Mouse (Mus musculus) intestine, embryonic 16.5 days (tissue): ENCODE measurements around the gene Trim44. TPM values are rescaled to one million over a fixed set of nuclear protein-coding genes. Genes with fewer than 3 reads are reported as not detected.
A peak's percentile ranks its signal among the peaks of the same experiment; 100 is the strongest.

Experiments
- ATAC-seq: fragments of 200-750 bp; cut with Nextera tagmentation; 2 replicates; pipeline ENCODE4 v1.8.0; 2017; ENCODE audit warnings: moderate TSS enrichment, moderate library complexity
- H3K27ac ChIP-seq: fragments of 300-500 bp; sonication (generic); 2 replicates; pipeline ENCODE4 v1.5.1; 2014; ENCODE audit warnings: mild to moderate bottlenecking, low read length
- H3K27me3 ChIP-seq: fragments of 300-500 bp; sonication (generic); replicated peaks from 2 replicates; pipeline ENCODE4 v1.6.1; 2014; ENCODE audit warnings: low read length, control low read depth, mixed read lengths; ENCODE audit not compliant: control insufficient read depth, insufficient read depth
- H3K36me3 ChIP-seq: fragments of 300-500 bp; sonication (generic); 2 replicates; pipeline ENCODE4 v1.6.1; 2014; ENCODE audit warnings: low read length, control low read depth; ENCODE audit not compliant: control insufficient read depth, insufficient read depth
- H3K4me1 ChIP-seq: fragments of 300-500 bp; sonication (generic); 2 replicates; pipeline ENCODE4 v1.6.1; 2014; ENCODE audit warnings: low read length, control low read depth, mixed read lengths; ENCODE audit not compliant: control insufficient read depth, insufficient read depth
- H3K4me2 ChIP-seq: fragments of 300-500 bp; sonication (generic); 2 replicates; pipeline ENCODE4 v1.6.1; 2014; ENCODE audit warnings: low read depth, low read length, control low read depth
- H3K4me3 ChIP-seq: fragments of 300-500 bp; sonication (generic); 2 replicates; pipeline ENCODE4 v1.5.1; 2014; ENCODE audit warnings: mild to moderate bottlenecking, low read length
- H3K9ac ChIP-seq: fragments of 300-500 bp; sonication (generic); 2 replicates; pipeline ENCODE4 v1.6.1; 2014; ENCODE audit warnings: low read depth, low read length
- H3K9me3 ChIP-seq: fragments of 300-500 bp; sonication (generic); 2 replicates; pipeline ENCODE4 v1.6.1; 2016; ENCODE audit warnings: low read length, control low read depth; ENCODE audit not compliant: control insufficient read depth
- WGBS: fragments of 180-500 bp; shearing (Covaris S2); extraction: QIAGEN DNeasy Blood & Tissue Kit; methylation state at CpG from one replicate; pipeline ENCODE4 v1.1.7; 2014; 5-methylcytosine and 5-hydroxymethylcytosine counted together
- polyA plus RNA-seq: library from polyadenylated mRNA; unstranded; fragments of >200 nt; fragmentation: Nextera tagmentation; extraction: Ambion mirVana; gene quantifications from 2 replicates; pipeline ENCODE4 v1.2.1, GENCODE M21; 2015

Trim44 gene
- polyA plus RNA-seq, 1 experiment from 2014 or later: 10.2 TPM

GRCm38 (mm10) chr2:102447831-102448230 is 40.2 kb upstream of the Trim44 start:
- H3K9ac ChIP-seq: no peak overlapping the region
- 91% methylated on average over 7 of the region's 7 CpGs for WGBS
- peaks cover 16% of the 10 kb centered on the region; the same call in 1 of the 2 replicates for H3K4me1 ChIP-seq
- H3K4me3 ChIP-seq: no peak overlapping the region
- no peaks in the 10 kb centered on the region for H3K27me3 ChIP-seq
- no peak for ATAC-seq
- H3K4me2 ChIP-seq: no peak overlapping the region
- no peak overlapping the region for H3K27ac ChIP-seq
- no peaks in the 10 kb centered on the region for H3K36me3 ChIP-seq
- H3K9me3 ChIP-seq: no peaks in the 10 kb centered on the region

GRCm38 (mm10) chr2:102446851-102447250 is 39.2 kb upstream of the Trim44 start:
- Histone ChIP-seq H3K4me1 (peaks cover 11% of the 10 kb centered on the region; the same call in 1 of the 2 replicates), H3K9ac (no peak overlapping the region), H3K4me3 (no peak overlapping the region), H3K36me3 (no peaks in the 10 kb centered on the region), H3K9me3 (no peaks in the 10 kb centered on the region), H3K27me3 (no peaks in the 10 kb centered on the region), H3K4me2 (no peak overlapping the region), H3K27ac (no peak overlapping the region)
- 50% methylated on average over 4 of the region's 4 CpGs for WGBS
- no peak for ATAC-seq

GRCm38 (mm10) chr2:102437357-102438030 is 29.9 kb upstream of the Trim44 start:
- Histone ChIP-seq H3K9me3 (no peaks in the 10 kb centered on the region), H3K36me3 (no peaks in the 10 kb centered on the region), H3K27ac (no peak overlapping the region), H3K27me3 (no peaks in the 10 kb centered on the region), H3K4me3 (no peak overlapping the region), H3K9ac (no peak overlapping the region), H3K4me1 (no peaks in the 10 kb centered on the region), H3K4me2 (no peak overlapping the region)
- 62% methylated on average over 8 of the region's 8 CpGs for WGBS
- ATAC-seq: no peak

GRCm38 (mm10) chr2:102433879-102434278 is 26.3 kb upstream of the Trim44 start:
- no peak overlapping the region for H3K4me3 ChIP-seq
- 69% methylated on average over 1 of the region's 1 CpGs for WGBS
- no peaks in the 10 kb centered on the region for H3K9me3 ChIP-seq
- H3K9ac ChIP-seq: no peak overlapping the region
- no peaks in the 10 kb centered on the region for H3K27me3 ChIP-seq
- ATAC-seq: no peak
- no peak overlapping the region for H3K27ac ChIP-seq
- no peaks in the 10 kb centered on the region for H3K4me1 ChIP-seq
- no peaks in the 10 kb centered on the region for H3K36me3 ChIP-seq
- no peak overlapping the region for H3K4me2 ChIP-seq

GRCm38 (mm10) chr2:102431084-102431483 is 23.5 kb upstream of the Trim44 start:
- no peak for ATAC-seq
- H3K36me3 ChIP-seq: no peaks in the 10 kb centered on the region
- H3K4me1 ChIP-seq: no peaks in the 10 kb centered on the region
- 49% methylated on average over 4 of the region's 4 CpGs for WGBS
- no peak overlapping the region for H3K4me2 ChIP-seq
- no peaks in the 10 kb centered on the region for H3K9me3 ChIP-seq
- H3K27me3 ChIP-seq: no peaks in the 10 kb centered on the region
- H3K9ac ChIP-seq: no peak overlapping the region
- no peak overlapping the region for H3K27ac ChIP-seq
- no peak overlapping the region for H3K4me3 ChIP-seq

- Histone ChIP-seq H3K27ac (no peak overlapping the region), H3K4me1 (no peaks in the 10 kb centered on the region), H3K36me3 (no peaks in the 10 kb centered on the region), H3K9me3 (no peaks in the 10 kb centered on the region), H3K4me2 (no peak overlapping the region), H3K4me3 (no peak overlapping the region), H3K27me3 (no peaks in the 10 kb centered on the region), H3K9ac (no peak overlapping the region)
- no peak for ATAC-seq
Observed at GRCm38 (mm10) chr2:102427974-102428373, 20.3 kb upstream of the Trim44 start.

GRCm38 (mm10) chr2:102426434-102426833 is 18.8 kb upstream of the Trim44 start:
- H3K4me3 ChIP-seq: no peak overlapping the region
- ATAC-seq: no peak
- no peaks in the 10 kb centered on the region for H3K27me3 ChIP-seq
- no peaks in the 10 kb centered on the region for H3K36me3 ChIP-seq
- no peak overlapping the region for H3K4me2 ChIP-seq
- no peak overlapping the region for H3K27ac ChIP-seq
- H3K4me1 ChIP-seq: no peaks in the 10 kb centered on the region
- WGBS: 83% methylated on average over 3 of the region's 3 CpGs
- H3K9ac ChIP-seq: no peak overlapping the region
- H3K9me3 ChIP-seq: no peaks in the 10 kb centered on the region

GRCm38 (mm10) chr2:102416149-102416743 is 8.6 kb upstream of the Trim44 start:
- WGBS: 68% methylated on average over 14 of the region's 14 CpGs
- no peak overlapping the region for H3K4me3 ChIP-seq
- peak; percentile 59 for ATAC-seq

GRCm38 (mm10) chr2:102412738-102413137 is 5.1 kb upstream of the Trim44 start:
- H3K9me3 ChIP-seq: no peaks in the 10 kb centered on the region
- 82% methylated on average over 2 of the region's 2 CpGs for WGBS
- ATAC-seq: no peak
- H3K4me3 ChIP-seq: no peak overlapping the region
- H3K36me3 ChIP-seq: no peaks in the 10 kb centered on the region
- H3K27me3 ChIP-seq: no peaks in the 10 kb centered on the region
- H3K27ac ChIP-seq: no peak overlapping the region
- no peak overlapping the region for H3K9ac ChIP-seq
- peaks cover 4% of the 10 kb centered on the region for H3K4me1 ChIP-seq
- no peak overlapping the region for H3K4me2 ChIP-seq

More at GRCm38 (mm10) chr2:102416149-102416743, 8.6 kb upstream of the Trim44 start:
- Histone ChIP-seq H3K4me2 (no peak overlapping the region), H3K9me3 (no peaks in the 10 kb centered on the region), H3K9ac (no peak overlapping the region), H3K27ac (no peak overlapping the region), H3K36me3 (no peaks in the 10 kb centered on the region), H3K4me1 (no peaks in the 10 kb centered on the region), H3K27me3 (no peaks in the 10 kb centered on the region)
